Mouse (Mus musculus) left cerebral cortex, postnatal 10 days (tissue): ENCODE measurements around the gene Gm6812. TPM values are rescaled to one million over a fixed set of nuclear protein-coding genes. Genes with fewer than 3 reads are reported as not detected.
"Not testable (repeated sequence)": the region's sequence is repeated elsewhere in the genome, so short reads cannot be mapped to it uniquely, and the experiment has no call there.

Experiments used
- DNase-seq, 2 experiments: peaks; one replicate each; pipeline ENCODE4 v3.0.0; 2021 to 2022; ENCODE audit warnings: low spot score in 2 of 2, mixed read lengths in 1 of 2; ENCODE audit errors: extremely low spot score in 1 of 2
- intact Hi-C: fragments of 180-260 bp; cut with DNase I; formaldehyde crosslinking; loops from one replicate; pipeline ENCODE4 v1.15.1; 2025
- total RNA-seq, 2 experiments: library from RNA; stranded (reverse); gene quantifications; 2 replicates each; pipeline ENCODE4 v1.2.3; 2021

Gene Gm6812
- total RNA-seq: not detected

DNA sequence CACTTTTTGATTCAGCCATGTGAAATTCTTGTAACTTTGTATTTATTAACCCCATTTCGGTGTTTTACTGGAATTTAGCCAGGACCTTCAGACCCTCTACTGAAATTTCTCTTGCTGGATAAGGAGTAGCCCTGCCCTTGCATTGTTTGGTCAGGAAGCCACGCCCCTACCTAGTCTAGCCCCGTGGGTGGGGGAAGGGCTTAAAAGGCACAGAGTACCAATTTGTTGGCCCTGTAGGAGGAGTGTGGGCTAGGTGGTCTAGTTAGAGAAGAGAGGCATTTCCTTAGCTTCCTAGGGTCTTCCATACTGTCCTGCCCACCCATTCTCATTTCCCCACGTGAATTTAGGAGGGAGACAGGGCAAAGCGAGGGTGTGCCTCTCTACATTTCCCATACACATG is at the start of gene Gm6812:
Gene Gm6812 (minus strand): TSS at position 101 of the 400 bp plus-strand sequence.
- intact Hi-C loops, DNase-seq: not testable (repeated sequence)

DNA sequence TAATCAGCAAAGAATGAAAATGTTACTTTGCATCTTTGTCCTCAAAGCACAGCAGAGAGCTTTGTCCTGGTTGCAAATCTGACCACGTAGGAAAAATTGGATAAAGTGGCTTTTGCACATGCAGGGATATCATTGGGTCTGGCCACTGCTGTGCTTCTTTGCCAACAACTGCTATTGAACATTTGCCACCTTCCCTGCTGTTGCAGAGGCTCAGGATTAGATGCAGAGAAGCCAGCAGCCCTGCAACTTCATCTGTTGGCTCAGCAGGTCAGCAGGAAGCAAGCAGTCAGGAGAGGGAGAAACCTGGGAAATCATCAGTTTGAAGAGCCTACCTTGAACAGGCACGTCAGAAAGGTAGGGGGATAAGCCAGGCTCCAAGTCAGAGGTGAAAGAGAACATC is 27.7 kb downstream of the Gm6812 start:
- intact Hi-C loops: no loop called here
- DNase-seq: no peak

Other genes starting within 250 kb of the Gm6812 start
- 10 to 100 TPM; 64.3 to 68.6 TPM for gene Fmr1, start 214.5 kb downstream of the Gm6812 start, total RNA-seq
- 1 to 10 TPM in 1 of 2 experiments, not detected in 1; 1.1 TPM for gene Fmr1nb, start 131.2 kb downstream of the Gm6812 start, total RNA-seq
- gene Gm14698, start 72.0 kb downstream of the Gm6812 start, total RNA-seq: under 1 TPM; 0.32 to 0.47 TPM